In genomic region chr7:24879620-24880019, GRCm38 (mm10) we compare ENCODE assay signal across 18 mouse cellular contexts. TPM values are rescaled to one million over a fixed set of nuclear protein-coding genes. Genes with fewer than 3 reads are reported as not detected.
"Had no signal": no experiment of that assay in that cellular context is flagged by ENCODE, and none has a peak within 500 bp of the region (broad histone marks: within the 10 kb centered on the region; RNA-seq: fewer than 3 reads in every experiment).

No protein-coding gene starts in this region.

- H3K4me2 ChIP-seq: limb, embryonic 15.5 days; liver, embryonic 12.5 days; lung, embryonic 14.5 days; midbrain, embryonic 13.5 days had no signal

- H3K36me3 ChIP-seq: limb, embryonic 15.5 days; liver, embryonic 12.5 days; midbrain, embryonic 13.5 days had no signal

- DNase-seq: kidney, adult 11 months; kidney, adult 9 months; kidney, postnatal 10 days; left cerebral cortex, postnatal 4 days; lung, embryonic 14.5 days; lung, postnatal 14 days; right cerebral cortex, adult 18-20 months; right cerebral cortex, postnatal 25 days; thymus, postnatal 4 days had no signal

- H3K9ac ChIP-seq: limb, embryonic 15.5 days; liver, embryonic 12.5 days; lung, embryonic 14.5 days; midbrain, embryonic 13.5 days had no signal

- H3K4me3 ChIP-seq: limb, embryonic 15.5 days; liver, embryonic 12.5 days; megakaryocyte, embryonic 14.5 days; midbrain, embryonic 13.5 days had no signal

- H3K27me3 ChIP-seq: limb, embryonic 15.5 days; midbrain, embryonic 13.5 days had no signal

- H3K9me3 ChIP-seq: limb, embryonic 15.5 days; liver, embryonic 12.5 days; megakaryocyte, embryonic 14.5 days; midbrain, embryonic 13.5 days had no signal

- H3K27ac ChIP-seq: limb, embryonic 15.5 days; liver, embryonic 12.5 days; macrophage; midbrain, embryonic 13.5 days; stomach, postnatal 0 days had no signal

- ATAC-seq: liver, embryonic 12.5 days; midbrain, embryonic 13.5 days had no signal

RNA-seq across cellular contexts. Expression of gene Dmrtc2, which starts 9.8 kb away (rescaled TPM):
- polyA plus RNA-seq: large intestine, adult 2 months; limb, embryonic 15.5 days; liver, embryonic 12.5 days; liver, embryonic 16.5 days; lung, embryonic 14.5 days; macrophage; midbrain, embryonic 13.5 days; neural tube, embryonic 14.5 days; stomach, postnatal 0 days had no signal

RNA-seq across cellular contexts. Expression of gene Lypd4, which starts 9.9 kb away (rescaled TPM):
- polyA plus RNA-seq: large intestine, adult 2 months; limb, embryonic 15.5 days; liver, embryonic 12.5 days; liver, embryonic 16.5 days; lung, embryonic 14.5 days; macrophage; midbrain, embryonic 13.5 days; neural tube, embryonic 14.5 days; stomach, postnatal 0 days had no signal

RNA-seq across cellular contexts. Expression of gene Cd79a, which starts 17.6 kb away (rescaled TPM):
- polyA plus RNA-seq: liver, embryonic 12.5 days had no signal
